In genomic region chr2:31810444-31810843, GRCm38 (mm10) we compare ENCODE assay signal across 15 mouse cellular contexts. TPM values are rescaled to one million over a fixed set of nuclear protein-coding genes. Genes with fewer than 3 reads are reported as not detected.
DNase-seq lines count a peak whose midpoint lies in the region; ATAC-seq and TF ChIP-seq lines count a peak whose summit lies in the region.
"Had no signal": no experiment of that assay in that cellular context is flagged by ENCODE, and none has a peak within 500 bp of the region (broad histone marks: within the 10 kb centered on the region; RNA-seq: fewer than 3 reads in every experiment).

Gene Qrfp, minus strand, starts transcription at chr2:31810580.

- peaks cover 4% of the 10 kb centered on the region; the same call in 1 of the 2 replicates for H3K4me1 ChIP-seq in intestine, embryonic 15.5 days (replicated peaks)
- H3K4me1 ChIP-seq in intestine, embryonic 16.5 days (ENCODE audit: control insufficient read depth, insufficient read depth, low read length): peaks cover 6% of the 10 kb centered on the region; the same call in 1 of the 2 replicates
- H3K4me1 ChIP-seq in ES-E14 (ENCODE audit: control insufficient read depth in 2 of 2, insufficient read depth in 2 of 2, low read length in 2 of 2, poor library complexity in 1 of 2): no peaks in the 10 kb centered on the region
- peaks cover 38% of the 10 kb centered on the region for H3K4me1 ChIP-seq in limb, embryonic 10.5 days

- 0 out of 2 replicates have a peak, but pooled peaks cover 3% of the 10 kb centered on the region for H3K27me3 ChIP-seq in intestine, embryonic 15.5 days (replicated peaks)
- H3K27me3 ChIP-seq in intestine, embryonic 16.5 days (replicated peaks; ENCODE audit: control insufficient read depth, insufficient read depth, low read length): no peaks in the 10 kb centered on the region
- H3K27me3 ChIP-seq in limb, embryonic 10.5 days (ENCODE audit: low read depth, poor library complexity, severe bottlenecking): no peaks in the 10 kb centered on the region
- H3K27me3 ChIP-seq in myocyte (ENCODE audit: control insufficient read depth, insufficient read depth, insufficient read length): no peaks in the 10 kb centered on the region
- H3K27me3 ChIP-seq: limb, embryonic 15.5 days had no signal

- no peak within 1 kb of the TSS for H3K27ac ChIP-seq in intestine, embryonic 15.5 days
- H3K27ac ChIP-seq in intestine, embryonic 16.5 days (ENCODE audit: low read length): no peak within 1 kb of the TSS
- no peak within 1 kb of the TSS for H3K27ac ChIP-seq in ES-E14 (ENCODE audit: insufficient read depth, low read depth, low read length, poor library complexity, severe bottlenecking)
- H3K27ac ChIP-seq in limb, embryonic 10.5 days: peak within 1 kb of the TSS; percentile 57
- H3K27ac ChIP-seq: forebrain, embryonic 13.5 days; limb, embryonic 15.5 days; neural tube, embryonic 13.5 days had no signal

- 0 out of 2 replicates have a peak within 1 kb of the TSS, but pooled peaks have one; percentile 10 for H3K9ac ChIP-seq in intestine, embryonic 15.5 days
- no peak within 1 kb of the TSS for H3K9ac ChIP-seq in intestine, embryonic 16.5 days (ENCODE audit: low read depth, low read length)
- no peak within 1 kb of the TSS for H3K9ac ChIP-seq in ES-E14 (ENCODE audit: insufficient read depth, low read depth, low read length, poor library complexity, severe bottlenecking)
- H3K9ac ChIP-seq: forebrain, embryonic 13.5 days; heart, embryonic 12.5 days; limb, embryonic 15.5 days had no signal

- H3K36me3 ChIP-seq in intestine, embryonic 15.5 days: no peaks in the 10 kb centered on the region
- no peaks in the 10 kb centered on the region for H3K36me3 ChIP-seq in intestine, embryonic 16.5 days (ENCODE audit: control insufficient read depth, insufficient read depth, low read length)
- no peaks in the 10 kb centered on the region for H3K36me3 ChIP-seq in ES-E14 (ENCODE audit: control insufficient read depth, insufficient read depth, low read length, poor library complexity, severe bottlenecking)
- H3K36me3 ChIP-seq in limb, embryonic 10.5 days: 0 out of 2 replicates have a peak, but pooled peaks cover 4% of the 10 kb centered on the region
- no peaks in the 10 kb centered on the region for H3K36me3 ChIP-seq in myocyte (ENCODE audit: control insufficient read depth, insufficient read depth)
- H3K36me3 ChIP-seq: limb, embryonic 15.5 days; neural tube, embryonic 13.5 days had no signal

- in situ Hi-C loops in ES-E14 (cut with MboI; ENCODE audit: low sequenced_read_pairs in 2 of 2, unreplicated experiment in 2 of 2): no loop called here

- H3ac ChIP-seq in myocyte (ENCODE audit: control insufficient read depth, insufficient read length): no peak within 1 kb of the TSS

- H3K9me3 ChIP-seq in intestine, embryonic 15.5 days: no peaks in the 10 kb centered on the region
- no peaks in the 10 kb centered on the region for H3K9me3 ChIP-seq in intestine, embryonic 16.5 days (ENCODE audit: control insufficient read depth, low read length)
- no peaks in the 10 kb centered on the region for H3K9me3 ChIP-seq in ES-E14 (ENCODE audit: control insufficient read depth, insufficient read depth, low read depth, low read length)
- no peaks in the 10 kb centered on the region for H3K9me3 ChIP-seq in limb, embryonic 10.5 days (replicated peaks)
- H3K9me3 ChIP-seq: forebrain, embryonic 13.5 days; heart, embryonic 12.5 days; limb, embryonic 15.5 days; neural tube, embryonic 13.5 days had no signal

- H3K4me2 ChIP-seq in intestine, embryonic 15.5 days (replicated peaks): no peak within 1 kb of the TSS
- no peak within 1 kb of the TSS for H3K4me2 ChIP-seq in intestine, embryonic 16.5 days (ENCODE audit: low read depth, low read length)
- peak within 1 kb of the TSS; percentile 68 for H3K4me2 ChIP-seq in myocyte (ENCODE audit: low read depth)
- H3K4me2 ChIP-seq: forebrain, embryonic 13.5 days; heart, embryonic 12.5 days; limb, embryonic 15.5 days; neural tube, embryonic 13.5 days had no signal

- no peak for ATAC-seq in intestine, embryonic 15.5 days
- ATAC-seq in intestine, embryonic 16.5 days: no peak
- ATAC-seq: forebrain, embryonic 13.5 days had no signal

- H3K79me2 ChIP-seq in myocyte (ENCODE audit: control insufficient read depth, insufficient read depth): no peaks in the 10 kb centered on the region

- DNase-seq in ES-E14 (ENCODE audit: low read depth, low spot score): no peak
- DNase-seq in limb, embryonic 10.5 days (ENCODE audit: low spot score): no peak
- no peak for DNase-seq in right cerebral cortex, adult 18-20 months
- DNase-seq in cerebellum, adult 9-11 months: no peak
- no peak for DNase-seq in cerebellum, adult 18-20 months
- DNase-seq: lung, postnatal 14 days had no signal

- 57% methylated on average over 12 of the region's 12 CpGs for WGBS in intestine, embryonic 15.5 days
- WGBS in intestine, embryonic 16.5 days: 54% methylated on average over 12 of the region's 12 CpGs
- 68% methylated on average over 12 of the region's 12 CpGs for WGBS in limb, embryonic 10.5 days

- no peak within 1 kb of the TSS for H3K4me3 ChIP-seq in intestine, embryonic 15.5 days (replicated peaks)
- H3K4me3 ChIP-seq in intestine, embryonic 16.5 days (ENCODE audit: low read length): no peak within 1 kb of the TSS
- H3K4me3 ChIP-seq in ES-E14 (ENCODE audit: insufficient read depth in 1 of 2, low read depth in 1 of 2, low read length in 2 of 2, poor library complexity in 1 of 2, severe bottlenecking in 1 of 2) (peak within 1 kb of the TSS; percentile 29 to 40; a peak in 2 of 4 replicates), myocyte (peak within 1 kb of the TSS; percentile 25)
- no peak within 1 kb of the TSS for H3K4me3 ChIP-seq in limb, embryonic 10.5 days
- H3K4me3 ChIP-seq: forebrain, embryonic 13.5 days; heart, embryonic 12.5 days; limb, embryonic 15.5 days; neural tube, embryonic 13.5 days had no signal

- TF ChIP-seq POLR2A in myocyte (IDR thresholded peaks at IDR 0.05; ENCODE audit: insufficient read length, low read depth): no peak

TF ChIP-seq in ES-E14, 5 proteins besides CTCF, POLR2A, EP300 and RAD21:
- TF ChIP-seq CHD2 (IDR thresholded peaks at IDR 0.05; ENCODE audit: low read depth, low read length): no peak
- TF ChIP-seq ZNF384 (IDR thresholded peaks at IDR 0.05; ENCODE audit: low read depth, low read length): no peak
- TF ChIP-seq MAFK (IDR thresholded peaks at IDR 0.05; ENCODE audit: insufficient read depth, low read depth, low read length): no peak

TF ChIP-seq in myocyte, 11 proteins besides CTCF, POLR2A, EP300 and RAD21:
- TF ChIP-seq E2F4 (IDR thresholded peaks at IDR 0.05; ENCODE audit: insufficient read depth): no peak
- no peak for TF ChIP-seq USF1 (IDR thresholded peaks at IDR 0.05; ENCODE audit: low read depth)
- no peak for TF ChIP-seq TCF12 (IDR thresholded peaks at IDR 0.05; ENCODE audit: insufficient read depth, poor library complexity, severe bottlenecking)
- no peak for TF ChIP-seq MYOD1 (IDR thresholded peaks at IDR 0.05; ENCODE audit: control insufficient read depth in 1 of 3, insufficient read length in 2 of 3, low read depth in 2 of 3)

RNA-seq across cellular contexts. Expression of gene Qrfp, which starts in this region (rescaled TPM):
- polyA plus RNA-seq in intestine, embryonic 15.5 days (2015; fragmentation: Nextera tagmentation; extraction: Ambion mirVana): 0.05 TPM in 2 replicates
- 0.07 TPM in 1 of 2 replicates, not detected in the other for polyA plus RNA-seq in intestine, embryonic 16.5 days (2015; fragmentation: Nextera tagmentation; extraction: Ambion mirVana)
- total RNA-seq in ES-E14 (2012; rRNA removed): 0.05 TPM in 1 of 2 replicates, not detected in the other
- polyA plus RNA-seq in limb, embryonic 10.5 days (2016; fragmentation: Nextera tagmentation; extraction: Ambion mirVana): 0.06 and 0.23 TPM in 2 replicates
- polyA plus RNA-seq in myocyte (2012; fragmentation: generic; extraction: Trizol): 1.5 TPM
- polyA plus RNA-seq: cortical plate, adult 2 months; heart, embryonic 12.5 days; intestine, embryonic 14.5 days had no signal

Comparison
In these comparisons a context has a peak if more than half of its experiments do, and no peak if none do; other contexts are left out.
1. H3K4me3 ChIP-seq: peak in ES-E14 (2 of 2) and myocyte (single experiment); none in intestine, embryonic 15.5 days (single experiment), intestine, embryonic 16.5 days (single experiment) and limb, embryonic 10.5 days (single experiment).